Mouse (Mus musculus) liver, postnatal 0 days (tissue): Measurements from ENCODE around the gene Zfyve28. TPM values are rescaled to one million over a fixed set of nuclear protein-coding genes. Genes with fewer than 3 reads are reported as not detected.

Source experiments
- ATAC-seq: fragments of 200-750 bp; cut with Nextera tagmentation; 2 replicates; pipeline ENCODE4 v1.8.0; 2017; ENCODE audit warnings: mild to moderate bottlenecking, moderate library complexity
- DNase-seq: peaks from one replicate; pipeline ENCODE4 v3.0.0-alpha.2; 2016
- H3K27ac ChIP-seq: fragments of 300-500 bp; sonication (generic); 2 replicates; pipeline ENCODE4 v1.5.1; 2014; ENCODE audit warnings: antibody characterized with exemption, moderate library complexity, mild to moderate bottlenecking, low read depth
- H3K27me3 ChIP-seq: fragments of 300-500 bp; sonication (generic); 2 replicates; pipeline ENCODE4 v1.6.1; 2014; ENCODE audit warnings: low read length, control low read depth, mixed read lengths; ENCODE audit not compliant: insufficient read depth
- H3K36me3 ChIP-seq: fragments of 300-500 bp; sonication (generic); replicated peaks from 2 replicates; pipeline ENCODE4 v1.6.1; 2014; ENCODE audit warnings: mild to moderate bottlenecking, control low read depth, low read length, moderate library complexity, mixed read lengths; ENCODE audit not compliant: insufficient read depth
- H3K4me1 ChIP-seq: fragments of 300-500 bp; sonication (generic); 2 replicates; pipeline ENCODE4 v1.6.1; 2014; ENCODE audit warnings: antibody characterized with exemption, mild to moderate bottlenecking, control low read depth; ENCODE audit not compliant: insufficient read depth
- H3K4me2 ChIP-seq: fragments of 300-500 bp; sonication (generic); 2 replicates; pipeline ENCODE4 v1.6.1; 2014; ENCODE audit warnings: low read depth, mild to moderate bottlenecking, low read length, moderate library complexity, mixed read lengths
- H3K4me3 ChIP-seq: fragments of 300-500 bp; sonication (generic); 2 replicates; pipeline ENCODE4 v1.5.1; 2014; ENCODE audit warnings: low read depth, low read length
- H3K9ac ChIP-seq: fragments of 300-500 bp; sonication (generic); replicated peaks from 2 replicates; pipeline ENCODE4 v1.6.1; 2014; ENCODE audit warnings: mild to moderate bottlenecking, moderate library complexity
- H3K9me3 ChIP-seq: fragments of 300-500 bp; sonication (generic); 2 replicates; pipeline ENCODE4 v1.6.1; 2016; ENCODE audit warnings: mild to moderate bottlenecking, control low read depth, low read length, mixed read lengths
- CTCF ChIP-seq: sonication (generic); IDR thresholded peaks from 2 replicates; pipeline ENCODE4 v1.5.1; 2016; ENCODE audit warnings: antibody characterized with exemption, low read depth
- EP300 ChIP-seq: IDR thresholded peaks from 2 replicates; pipeline ENCODE4 v1.6.1; 2016; ENCODE audit warnings: antibody characterized with exemption, low read depth, mild to moderate bottlenecking
- WGBS: fragments of 180-500 bp; shearing (Covaris S2); extraction: QIAGEN DNeasy Blood & Tissue Kit; methylation state at CpG from one replicate; pipeline ENCODE4 v1.1.7; 2014; ENCODE audit not compliant: insufficient replicate concordance; 5-methylcytosine and 5-hydroxymethylcytosine counted together
- polyA plus RNA-seq: library from polyadenylated mRNA; unstranded; fragments of >200 nt; fragmentation: Nextera tagmentation; extraction: Ambion mirVana; gene quantifications from 2 replicates; pipeline ENCODE4 v1.2.1, GENCODE M21; 2015

The Zfyve28 gene
- polyA plus RNA-seq, 1 experiment from 2014 or later = 0.14 TPM

- H3K4me1 ChIP-seq = peaks cover 4% of the 10 kb centered on the region; the same call in 1 of the 2 replicates
- DNase-seq (no peak), ATAC-seq (no peak)
- H3K9ac ChIP-seq = no peak overlapping the region
- TF ChIP-seq CTCF = no peak
- TF ChIP-seq EP300 = no peak
- no peak overlapping the region for H3K4me2 ChIP-seq
- no peaks in the 10 kb centered on the region for H3K36me3 ChIP-seq
- WGBS = 82% methylated on average over 2 of the region's 2 CpGs
- H3K4me3 ChIP-seq = no peak overlapping the region
- H3K27me3 ChIP-seq = no peaks in the 10 kb centered on the region
- no peak overlapping the region for H3K27ac ChIP-seq
- peaks cover 2% of the 10 kb centered on the region; the same call in 1 of the 2 replicates for H3K9me3 ChIP-seq
Measured at GRCm38 (mm10) chr5:34330136-34330535, 41.9 kb upstream of the Zfyve28 start.

GRCm38 (mm10) chr5:34326875-34327576 is 38.8 kb upstream of the Zfyve28 start:
- no peaks in the 10 kb centered on the region for H3K36me3 ChIP-seq
- DNase-seq (no peak), ATAC-seq (peak; percentile 19; the same call in 1 of the 2 replicates)
- H3K4me3 ChIP-seq = peak overlapping the region; percentile 26
- peak overlapping the region; percentile 27; the same call in 1 of the 2 replicates for H3K9ac ChIP-seq
- peaks cover 4% of the 10 kb centered on the region; the same call in 1 of the 2 replicates for H3K4me1 ChIP-seq
- H3K27me3 ChIP-seq = no peaks in the 10 kb centered on the region
- no peak for TF ChIP-seq EP300
- no peak for TF ChIP-seq CTCF
- WGBS = 34% methylated on average over 31 of the region's 31 CpGs
- peak overlapping the region; percentile 58 for H3K4me2 ChIP-seq
- peaks cover 2% of the 10 kb centered on the region; the same call in 1 of the 2 replicates for H3K9me3 ChIP-seq
- no peak overlapping the region for H3K27ac ChIP-seq

GRCm38 (mm10) chr5:34326249-34326691 is 38.0 kb upstream of the Zfyve28 start:
- Histone ChIP-seq H3K9me3 (peaks cover 2% of the 10 kb centered on the region; the same call in 1 of the 2 replicates), H3K4me3 (no peak overlapping the region), H3K36me3 (no peaks in the 10 kb centered on the region), H3K27ac (no peak overlapping the region), H3K27me3 (no peaks in the 10 kb centered on the region), H3K4me1 (peaks cover 4% of the 10 kb centered on the region; the same call in 1 of the 2 replicates), H3K9ac (no peak overlapping the region), H3K4me2 (peak overlapping the region; percentile 58; the same call in 1 of the 2 replicates)
- 18% methylated on average over 4 of the region's 4 CpGs for WGBS
- TF ChIP-seq EP300 (no peak), CTCF (no peak)
- DNase-seq (no peak), ATAC-seq (no peak)

GRCm38 (mm10) chr5:34325286-34325685 is 37.0 kb upstream of the Zfyve28 start:
- TF ChIP-seq CTCF = no peak
- TF ChIP-seq EP300 = no peak
- DNase-seq (no peak), ATAC-seq (no peak)
- H3K36me3 ChIP-seq = no peaks in the 10 kb centered on the region
- H3K4me3 ChIP-seq = no peak overlapping the region
- no peak overlapping the region for H3K9ac ChIP-seq
- H3K27ac ChIP-seq = no peak overlapping the region
- peaks cover 1% of the 10 kb centered on the region; the same call in 1 of the 2 replicates for H3K9me3 ChIP-seq
- no peaks in the 10 kb centered on the region for H3K27me3 ChIP-seq
- peaks cover 4% of the 10 kb centered on the region; the same call in 1 of the 2 replicates for H3K4me1 ChIP-seq
- H3K4me2 ChIP-seq = no peak overlapping the region

- Histone ChIP-seq H3K36me3 (no peaks in the 10 kb centered on the region), H3K9ac (no peak overlapping the region), H3K4me1 (peaks cover 2% of the 10 kb centered on the region; the same call in 1 of the 2 replicates), H3K27me3 (no peaks in the 10 kb centered on the region), H3K4me2 (no peak overlapping the region), H3K4me3 (no peak overlapping the region), H3K9me3 (no peaks in the 10 kb centered on the region), H3K27ac (no peak overlapping the region)
- DNase-seq (no peak), ATAC-seq (no peak)
- 81% methylated on average over 4 of the region's 4 CpGs for WGBS
- TF ChIP-seq CTCF (no peak), EP300 (no peak)
Measured at GRCm38 (mm10) chr5:34321236-34321635, 33.0 kb upstream of the Zfyve28 start.

GRCm38 (mm10) chr5:34319491-34320034 is 31.3 kb upstream of the Zfyve28 start:
- H3K9ac ChIP-seq = no peak overlapping the region

More at GRCm38 (mm10) chr5:34319491-34320034, 31.3 kb upstream of the Zfyve28 start:
- no peak for DNase-seq
- ATAC-seq = peak; percentile 92
- no peaks in the 10 kb centered on the region for H3K27me3 ChIP-seq
- no peaks in the 10 kb centered on the region for H3K9me3 ChIP-seq
- H3K36me3 ChIP-seq = no peaks in the 10 kb centered on the region
- peak; percentile 38 for TF ChIP-seq CTCF
- no peak for TF ChIP-seq EP300
- 0 out of 2 replicates have a peak overlapping the region, but pooled peaks have one; percentile 26 for H3K27ac ChIP-seq
- WGBS = 51% methylated on average over 2 of the region's 2 CpGs
- no peak overlapping the region for H3K4me3 ChIP-seq
- no peak overlapping the region for H3K4me2 ChIP-seq
- no peaks in the 10 kb centered on the region for H3K4me1 ChIP-seq
